Mouse (Mus musculus) lung, postnatal 0 days (tissue): ENCODE results near the gene Erlin1.

Source experiments
- CTCF ChIP-seq: IDR thresholded peaks from 2 replicates; pipeline ENCODE4 v1.5.1; 2016; ENCODE audit warnings: antibody characterized with exemption, mild to moderate bottlenecking
- EP300 ChIP-seq: IDR thresholded peaks from 2 replicates; pipeline ENCODE4 v1.6.1; 2016; ENCODE audit warnings: antibody characterized with exemption, mild to moderate bottlenecking, control low read depth

DNA sequence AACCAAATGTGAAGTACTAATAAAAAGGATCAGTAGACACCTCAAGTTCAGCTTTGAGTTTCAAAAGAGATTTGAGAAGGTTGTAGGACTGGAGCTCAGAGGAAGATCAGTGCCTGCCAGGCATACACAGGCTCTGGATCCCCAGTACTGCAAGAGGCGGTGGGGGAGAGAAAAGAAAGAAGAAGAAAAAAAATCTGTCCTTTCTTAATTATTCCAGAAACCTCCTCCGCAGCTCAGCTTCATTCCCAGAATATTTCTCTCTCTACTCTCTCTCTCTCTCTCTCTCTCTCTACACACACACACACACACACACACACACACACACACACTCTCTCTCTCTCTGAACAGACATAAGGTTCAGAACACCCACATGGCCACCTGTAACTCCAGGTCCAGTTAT is 10.4 kb upstream of the Erlin1 start:
- no peak for TF ChIP-seq CTCF
- no peak for TF ChIP-seq EP300
